Comparison of ENCODE assay signal across 16 mouse cellular contexts in genomic region chr10:43485751-43486268, GRCm38 (mm10).
"Had no signal": no experiment of that assay in that cellular context is flagged by ENCODE, and none has a peak within 500 bp of the region (broad histone marks: within the 10 kb centered on the region; RNA-seq: fewer than 3 reads in every experiment).

No protein-coding gene starts in this region.

- H3K27me3 ChIP-seq: liver, embryonic 15.5 days; midbrain, embryonic 12.5 days; neural tube, embryonic 13.5 days had no signal

- H3K27ac ChIP-seq: kidney, postnatal 0 days; layer of hippocampus, adult 2 months; liver, embryonic 15.5 days; midbrain, embryonic 12.5 days; neural tube, embryonic 13.5 days had no signal

- H3K4me3 ChIP-seq: layer of hippocampus, adult 2 months; liver, embryonic 15.5 days; midbrain, embryonic 12.5 days; neural tube, embryonic 13.5 days had no signal

- H3K4me2 ChIP-seq: liver, embryonic 11.5 days; liver, embryonic 15.5 days; midbrain, embryonic 12.5 days; neural tube, embryonic 13.5 days had no signal

- ATAC-seq: midbrain, embryonic 16.5 days had no signal

- H3K9me3 ChIP-seq: liver, embryonic 15.5 days; midbrain, embryonic 12.5 days; neural tube, embryonic 13.5 days had no signal

- DNase-seq: kidney, postnatal 4 days; lung, adult 2 months; lung, postnatal 10 days; lung, postnatal 4 days; retina, postnatal 1 day; right cerebral cortex, postnatal 4 days; spleen, adult 18-20 months; thymus, adult 18-20 months; thymus, postnatal 14 days had no signal

- H3K9ac ChIP-seq: liver, embryonic 15.5 days; midbrain, embryonic 12.5 days; neural tube, embryonic 13.5 days had no signal

- H3K36me3 ChIP-seq: liver, embryonic 15.5 days; midbrain, embryonic 12.5 days; neural tube, embryonic 13.5 days had no signal
